Mouse (Mus musculus) CH12.LX (cell line): ENCODE data around the gene Dapk1. TPM values are rescaled to one million over a fixed set of nuclear protein-coding genes. Genes with fewer than 3 reads are reported as not detected.
"Not testable (repeated sequence)": the region's sequence is repeated elsewhere in the genome, so short reads cannot be mapped to it uniquely, and the experiment has no call there.

Source experiments
- DNase-seq: peaks from one replicate; pipeline ENCODE4 v3.0.0-alpha.2; 2013; ENCODE audit errors: extremely low read depth
- H3K27ac ChIP-seq: 2 replicates; pipeline ENCODE4 v1.5.1; 2012; ENCODE audit warnings: low read depth, mild to moderate bottlenecking, control low read depth, moderate library complexity; ENCODE audit not compliant: insufficient read depth
- H3K27me3 ChIP-seq: replicated peaks from 2 replicates; pipeline ENCODE3; 2012; ENCODE audit warnings: inconsistent platforms
- H3K36me3 ChIP-seq, 2 experiments: replicated peaks in 1 of 2; 2 replicates each; pipeline versions ENCODE3 to v1.6.1; 2012; ENCODE audit warnings: inconsistent platforms in 1 of 2, low read length in 1 of 2, mild to moderate bottlenecking in 1 of 2, mixed read lengths in 1 of 2, moderate library complexity in 1 of 2; ENCODE audit not compliant: control insufficient read depth in 1 of 2, insufficient read depth in 1 of 2
- H3K4me1 ChIP-seq, 2 experiments: 2 replicates each; pipeline ENCODE4 v1.6.1; 2012; ENCODE audit warnings: inconsistent platforms in 1 of 2, moderate library complexity in 1 of 2; ENCODE audit not compliant: insufficient read depth in 2 of 2, control insufficient read depth in 1 of 2
- H3K4me2 ChIP-seq: 2 replicates; pipeline ENCODE4 v1.6.1; 2012; ENCODE audit warnings: low read depth, mild to moderate bottlenecking, control low read depth; ENCODE audit not compliant: poor library complexity, insufficient read depth, severe bottlenecking
- H3K4me3 ChIP-seq, 3 experiments: fragments of 150-350 bp in 1 of 3; sonication (generic) in 1 of 3; replicated peaks in 1 of 3; 2 replicates each; pipeline versions ENCODE3 to v1.5.1; 2011 to 2012; ENCODE audit warnings: low read depth in 2 of 3, low read length in 2 of 3, mild to moderate bottlenecking in 2 of 3, moderate library complexity in 2 of 3, control low read depth in 1 of 3, improper control_type of control experiment in 1 of 3, inconsistent platforms in 1 of 3, mixed read lengths in 1 of 3; ENCODE audit not compliant: poor library complexity in 1 of 3
- H3K79me2 ChIP-seq: replicated peaks from 2 replicates; pipeline ENCODE4 v1.6.1; 2012; ENCODE audit warnings: mild to moderate bottlenecking, moderate library complexity; ENCODE audit not compliant: control insufficient read depth, poor library complexity, insufficient read depth, severe bottlenecking; ENCODE audit errors: extremely low read depth
- H3K9ac ChIP-seq: 2 replicates; pipeline ENCODE4 v1.6.1; 2012; ENCODE audit warnings: low read depth, mild to moderate bottlenecking, control low read depth, moderate library complexity; ENCODE audit not compliant: insufficient read depth
- H3K9me3 ChIP-seq: replicated peaks from 2 replicates; pipeline ENCODE3; 2012; ENCODE audit warnings: low read length, inconsistent platforms, mixed read lengths
- BHLHE40 ChIP-seq: IDR thresholded peaks from 2 replicates; pipeline ENCODE4 v1.6.1; 2011; ENCODE audit warnings: mild to moderate bottlenecking, low read depth, low read length, improper control_type of control experiment
- CHD1 ChIP-seq: IDR thresholded peaks from 2 replicates; pipeline ENCODE4 v1.6.1; 2012; ENCODE audit warnings: low read depth, low read length, improper control_type of control experiment, inconsistent platforms
- CTCF ChIP-seq, 2 experiments: IDR thresholded peaks in 1 of 2; conservative IDR thresholded peaks in 1 of 2; 2 replicates each; pipeline ENCODE4 v1.5.1; 2011 to 2012; ENCODE audit warnings: low read depth in 2 of 2, low read length in 2 of 2, improper control_type of control experiment in 1 of 2, inconsistent platforms in 1 of 2, mild to moderate bottlenecking in 1 of 2, moderate library complexity in 1 of 2
- E2F4 ChIP-seq: IDR thresholded peaks from 2 replicates; pipeline ENCODE4 v1.6.1; 2011; ENCODE audit warnings: low read depth, low read length, improper control_type of control experiment; ENCODE audit not compliant: insufficient replicate concordance
- EP300 ChIP-seq: IDR thresholded peaks from 2 replicates; pipeline ENCODE4 v1.6.1; 2011; ENCODE audit warnings: low read length, improper control_type of control experiment
- GABPA ChIP-seq: IDR thresholded peaks from 2 replicates; pipeline ENCODE4 v1.6.1; 2012; ENCODE audit warnings: low read depth, low read length, improper control_type of control experiment, inconsistent platforms; ENCODE audit not compliant: insufficient replicate concordance
- KAT2A ChIP-seq: IDR thresholded peaks from 2 replicates; pipeline ENCODE4 v1.6.1; 2012; ENCODE audit warnings: low read length, improper control_type of control experiment, inconsistent platforms; ENCODE audit not compliant: insufficient replicate concordance
- MAZ ChIP-seq: IDR thresholded peaks from 2 replicates; pipeline ENCODE4 v1.6.1; 2012; ENCODE audit warnings: low read depth, mild to moderate bottlenecking, inconsistent platforms, low read length, improper control_type of control experiment, moderate library complexity
- MEF2A ChIP-seq: IDR thresholded peaks from 2 replicates; pipeline ENCODE4 v1.6.1; 2014; ENCODE audit warnings: low read depth, mild to moderate bottlenecking, inconsistent platforms, low read length, improper control_type of control experiment, borderline replicate concordance
- MXI1 ChIP-seq: IDR thresholded peaks from 2 replicates; pipeline ENCODE4 v1.6.1; 2011; ENCODE audit warnings: mild to moderate bottlenecking, low read depth, low read length, improper control_type of control experiment
- MYC ChIP-seq: IDR thresholded peaks from 2 replicates; pipeline ENCODE4 v1.6.1; 2011; ENCODE audit warnings: low read depth, mild to moderate bottlenecking, improper control_type of control experiment, low read length
- NELFE ChIP-seq: IDR thresholded peaks from 2 replicates; pipeline ENCODE4 v1.6.1; 2011; ENCODE audit warnings: low read depth, low read length, improper control_type of control experiment
- PAX5 ChIP-seq: IDR thresholded peaks from 2 replicates; pipeline ENCODE4 v1.6.1; 2012; ENCODE audit warnings: low read length, inconsistent platforms, mixed read lengths
- SMC3 ChIP-seq: IDR thresholded peaks from 2 replicates; pipeline ENCODE4 v1.6.1; 2011; ENCODE audit warnings: low read depth, low read length, improper control_type of control experiment
- TBP ChIP-seq: conservative IDR thresholded peaks from 2 replicates; pipeline ENCODE4 v1.6.1; 2011; ENCODE audit warnings: low read depth, low read length, improper control_type of control experiment
- UBTF ChIP-seq: IDR thresholded peaks from 2 replicates; pipeline ENCODE4 v1.6.1; 2012; ENCODE audit warnings: low read depth, mild to moderate bottlenecking, inconsistent platforms, low read length, improper control_type of control experiment, moderate library complexity
- USF1 ChIP-seq: IDR thresholded peaks from 2 replicates; pipeline ENCODE4 v1.6.1; 2014; ENCODE audit warnings: low read depth, mild to moderate bottlenecking, inconsistent platforms, low read length, improper control_type of control experiment
- USF2 ChIP-seq: conservative IDR thresholded peaks from 2 replicates; pipeline ENCODE4 v1.6.1; 2011; ENCODE audit warnings: low read depth, low read length, improper control_type of control experiment
- ZC3H11A ChIP-seq: IDR thresholded peaks from 2 replicates; pipeline ENCODE4 v1.6.1; 2012; ENCODE audit warnings: low read depth, mild to moderate bottlenecking, inconsistent platforms, low read length, improper control_type of control experiment
- ZMIZ1 ChIP-seq: IDR thresholded peaks from 2 replicates; pipeline ENCODE4 v1.6.1; 2012; ENCODE audit warnings: low read depth, mild to moderate bottlenecking, inconsistent platforms, low read length, improper control_type of control experiment
- ZNF384 ChIP-seq: IDR thresholded peaks from 2 replicates; pipeline ENCODE4 v1.6.1; 2012; ENCODE audit warnings: low read depth, low read length, improper control_type of control experiment, inconsistent platforms
- dilution Hi-C: fragments of 300-500 bp; cut with MboI; formaldehyde crosslinking; loops from 2 replicates; pipeline ENCODE4 v1.14.3; 2020; ENCODE audit warnings: low sequenced_read_pairs; ENCODE audit not compliant: extremely low pct_unique_long_range_greater_than_20kb, extremely low pct_ligation_motif_present
- in situ Hi-C: fragments of 300-500 bp; cut with MboI; formaldehyde crosslinking; loops from 3 replicates; pipeline ENCODE4 v1.14.3; 2019; ENCODE audit warnings: low sequenced_read_pairs, low pct_ligation_motif_present, low pct_unique_long_range_greater_than_20kb, mixed read lengths
- polyA plus RNA-seq: library from polyadenylated mRNA; unstranded; fragments of >175 nt; gene quantifications from 2 replicates; pipeline ENCODE4 v1.2.1, GENCODE M21; 2012; ENCODE audit warnings: low read depth; ENCODE audit not compliant: insufficient read length
- total RNA-seq, 2 experiments: library from RNA; depleted of rRNA; stranded (reverse); fragments of 300-350 nt in 1 of 2; fragments of >200 nt in 1 of 2; gene quantifications; 2 replicates each; pipeline ENCODE4 v1.2.3; 2012 to 2014

Gene Dapk1
- total and polyA plus RNA-seq, 3 experiments = not detected

- H3K27ac ChIP-seq = no peak overlapping the region
- TF ChIP-seq ZNF384 (no peak), BHLHE40 (no peak), EP300 (no peak), MXI1 (no peak), UBTF (no peak), MAZ (no peak), CTCF (conservative IDR thresholded peaks at IDR 0.05 in 1 of 2, IDR thresholded peaks at IDR 0.05 in 1 of 2; ENCODE audit: low read depth in 2 of 2, low read length in 2 of 2) (no peak), NELFE (no peak), ZC3H11A (no peak)
- H3K9ac ChIP-seq = no peak overlapping the region
- H3K9me3 ChIP-seq = peaks cover 86% of the 10 kb centered on the region
- H3K36me3 ChIP-seq = no peaks in the 10 kb centered on the region
- no peak for DNase-seq
- no peaks in the 10 kb centered on the region for H3K4me1 ChIP-seq
- no peak overlapping the region for H3K4me3 ChIP-seq
- no peaks in the 10 kb centered on the region for H3K27me3 ChIP-seq
- H3K4me2 ChIP-seq = no peak overlapping the region
- dilution Hi-C loops (no loop called here), in situ Hi-C loops (no loop called here)
- H3K79me2 ChIP-seq = no peaks in the 10 kb centered on the region
Observed at GRCm38 (mm10) chr13:60609234-60609633, 7.5 kb downstream of the Dapk1 start.

- H3K4me3 ChIP-seq = no peak overlapping the region
- no peak overlapping the region for H3K9ac ChIP-seq
- dilution Hi-C loops = no loop called here
- H3K27me3 ChIP-seq = no peaks in the 10 kb centered on the region
- H3K4me2 ChIP-seq = no peak overlapping the region
- H3K4me1 ChIP-seq = no peaks in the 10 kb centered on the region
- TF ChIP-seq EP300 (no peak), ZMIZ1 (no peak), USF2 (no peak), CHD1 (no peak), MYC (no peak), USF1 (no peak), MEF2A (no peak), E2F4 (no peak), GABPA (no peak), PAX5 (no peak), NELFE (no peak), TBP (no peak), KAT2A (no peak), SMC3 (no peak)
- TF ChIP-seq, all 38 proteins: peak for 0
- H3K36me3 ChIP-seq = no peaks in the 10 kb centered on the region
- in situ Hi-C loops = no loop called here
- no peaks in the 10 kb centered on the region for H3K79me2 ChIP-seq
- no peak for DNase-seq
- peaks cover 84% of the 10 kb centered on the region for H3K9me3 ChIP-seq
- H3K27ac ChIP-seq = no peak overlapping the region
Observed at GRCm38 (mm10) chr13:60610558-60610957, 8.8 kb downstream of the Dapk1 start.

- H3K36me3 ChIP-seq, H3K4me1 ChIP-seq, in situ Hi-C loops, H3K79me2 ChIP-seq, H3K4me3 ChIP-seq, dilution Hi-C loops, H3K9ac ChIP-seq, DNase-seq, H3K27ac ChIP-seq, H3K27me3 ChIP-seq, H3K4me2 ChIP-seq: not testable (repeated sequence)
- H3K9me3 ChIP-seq = peaks cover 84% of the 10 kb centered on the region
Observed at GRCm38 (mm10) chr13:60610971-60611370, 9.2 kb downstream of the Dapk1 start.
